Mouse (Mus musculus): ENCODE measurements around the gene Bub1b. TPM values are rescaled to one million over a fixed set of nuclear protein-coding genes. Genes with fewer than 3 reads are reported as not detected.

The Bub1b gene
- polyA plus RNA-seq, 1 experiment from 2014 or later, result 44.8 TPM

GRCm38 (mm10) chr2:118663804-118664766, 66.1 kb downstream of the Bub1b start:
- no peak for DNase-seq (ENCODE audit: low read depth, low spot score)
- in situ Hi-C loops (cut with MboI; ENCODE audit: low pct_unique_long_range_greater_than_20kb), result no loop called here
- no peak for ATAC-seq
- no peak for TF ChIP-seq CTCF (IDR thresholded peaks at IDR 0.05)
- ChIA-PET POLR2A (interaction anchor here (2.5 kb wide), 1 partner anchor 8 kb away, joined by 9 read pairs; no protein-coding TSS in a partner anchor), CTCF (interaction anchor here (1.0 to 1.5 kb wide), 2 partner anchors 11 to 36 kb away, joined by 3 to 6 read pairs; no protein-coding TSS in a partner anchor)
- no peaks in the 10 kb centered on the region for H3K27me3 ChIP-seq

- ChIA-PET CTCF (interaction anchor here (1.0 to 2.0 kb wide), 4 partner anchors 10 to 35 kb away, joined by 3 to 7 read pairs (median 5); no protein-coding TSS in a partner anchor), POLR2A (interaction anchor here (2.5 kb wide), 1 partner anchor 9 kb away, joined by 9 read pairs; no protein-coding TSS in a partner anchor)
- H3K27me3 ChIP-seq, result no peaks in the 10 kb centered on the region
- DNase-seq (ENCODE audit: low read depth, low spot score), result no peak
- no peak for ATAC-seq
- no peak for TF ChIP-seq CTCF (IDR thresholded peaks at IDR 0.05)
- in situ Hi-C loops (cut with MboI; ENCODE audit: low pct_unique_long_range_greater_than_20kb), result no loop called here
These were observed 67.0 kb downstream of the Bub1b start for GRCm38 (mm10) chr2:118664975-118665516.

- no peaks in the 10 kb centered on the region for H3K27me3 ChIP-seq
- ATAC-seq (no peak), DNase-seq (ENCODE audit: low read depth, low spot score) (no peak)
- POLR2A ChIA-PET, result interaction anchor here (2.5 kb wide), 1 partner anchor 10 kb away, joined by 9 read pairs; no protein-coding TSS in a partner anchor
- CTCF ChIA-PET, result interaction anchor here (1.4 to 2.0 kb wide), 3 partner anchors 9 to 30 kb away, joined by 3 to 7 read pairs (median 4); no protein-coding TSS in a partner anchor
- TF ChIP-seq CTCF (IDR thresholded peaks at IDR 0.05), result no peak
- in situ Hi-C loops (cut with MboI; ENCODE audit: low pct_unique_long_range_greater_than_20kb), result no loop called here
These were observed 67.6 kb downstream of the Bub1b start for GRCm38 (mm10) chr2:118665616-118666015.

- DNase-seq (ENCODE audit: low read depth, low spot score) (no peak), ATAC-seq (no peak)
- no peaks in the 10 kb centered on the region for H3K27me3 ChIP-seq
- ChIA-PET POLR2A (no interaction called here), CTCF (interaction anchor here (1.3 to 2.0 kb wide), 2 partner anchors 16 to 28 kb away, joined by 3 to 7 read pairs; no protein-coding TSS in a partner anchor)
- TF ChIP-seq CTCF (IDR thresholded peaks at IDR 0.05), result no peak
- in situ Hi-C loops (cut with MboI; ENCODE audit: low pct_unique_long_range_greater_than_20kb), result no loop called here
These were observed 69.2 kb downstream of the Bub1b start for GRCm38 (mm10) chr2:118667181-118667580.

GRCm38 (mm10) chr2:118669245-118669644, 71.2 kb downstream of the Bub1b start:
- ATAC-seq (peak; percentile 61), DNase-seq (ENCODE audit: low read depth, low spot score) (no peak)
- POLR2A ChIA-PET, result interaction anchor here (0.8 to 1.3 kb wide), 3 partner anchors 12 to 31 kb away, joined by 3 read pairs; no protein-coding TSS in a partner anchor
- no peak for TF ChIP-seq CTCF (IDR thresholded peaks at IDR 0.05)
- CTCF ChIA-PET, result interaction anchor here (1.0 to 4.8 kb wide), 4 partner anchors 11 to 61 kb away, joined by 3 to 23 read pairs (median 4); no protein-coding TSS in a partner anchor
- in situ Hi-C loops (cut with MboI; ENCODE audit: low pct_unique_long_range_greater_than_20kb), result no loop called here
- H3K27me3 ChIP-seq, result no peaks in the 10 kb centered on the region

- peak; percentile 68 for ATAC-seq
- ChIA-PET CTCF (interaction anchor here (1.0 to 4.8 kb wide), 5 partner anchors 10 to 61 kb away, joined by 3 to 23 read pairs (median 4); no protein-coding TSS in a partner anchor), POLR2A (interaction anchor here (0.8 to 1.3 kb wide), 2 partner anchors 11 to 30 kb away, joined by 3 read pairs; no protein-coding TSS in a partner anchor)
- no peaks in the 10 kb centered on the region for H3K27me3 ChIP-seq
- peak; percentile 91 for DNase-seq (ENCODE audit: low read depth, low spot score)
- in situ Hi-C loops (cut with MboI; ENCODE audit: low pct_unique_long_range_greater_than_20kb), result no loop called here
- TF ChIP-seq CTCF (IDR thresholded peaks at IDR 0.05), result no peak
These were observed 71.8 kb downstream of the Bub1b start for GRCm38 (mm10) chr2:118669785-118670184.

GRCm38 (mm10) chr2:118671728-118672127, 73.7 kb downstream of the Bub1b start:
- ChIA-PET CTCF (interaction anchor here (1.7 to 4.8 kb wide), 2 partner anchors 10 to 24 kb away, joined by 5 to 23 read pairs; no protein-coding TSS in a partner anchor), POLR2A (interaction anchor here (0.6 kb wide), 1 partner anchor 34 kb away, joined by 3 read pairs; no protein-coding TSS in a partner anchor)
- in situ Hi-C loops (cut with MboI; ENCODE audit: low pct_unique_long_range_greater_than_20kb), result no loop called here
- DNase-seq (ENCODE audit: low read depth, low spot score), result no peak
- no peak for TF ChIP-seq CTCF (IDR thresholded peaks at IDR 0.05)
- ATAC-seq, result no peak
- no peaks in the 10 kb centered on the region for H3K27me3 ChIP-seq

- ATAC-seq, result no peak
- TF ChIP-seq CTCF (IDR thresholded peaks at IDR 0.05), result no peak
- in situ Hi-C loops (cut with MboI; ENCODE audit: low pct_unique_long_range_greater_than_20kb), result no loop called here
- CTCF ChIA-PET, result interaction anchor here (1.2 to 1.5 kb wide), 2 partner anchors 9 to 13 kb away, joined by 3 to 4 read pairs; no protein-coding TSS in a partner anchor
- no peak for DNase-seq (ENCODE audit: low read depth, low spot score)
- no peaks in the 10 kb centered on the region for H3K27me3 ChIP-seq
- POLR2A ChIA-PET, result interaction anchor here (0.7 kb wide), 1 partner anchor 389 kb away, joined by 4 read pairs; no protein-coding TSS in a partner anchor
These were observed 75.9 kb downstream of the Bub1b start for GRCm38 (mm10) chr2:118673686-118674465.

- POLR2A ChIA-PET, result no interaction called here
- H3K27me3 ChIP-seq, result no peaks in the 10 kb centered on the region
- in situ Hi-C loops (cut with MboI; ENCODE audit: low pct_unique_long_range_greater_than_20kb), result no loop called here
- TF ChIP-seq CTCF (IDR thresholded peaks at IDR 0.05), result no peak
- CTCF ChIA-PET, result interaction anchor here (1.2 to 1.5 kb wide), 2 partner anchors 10 to 12 kb away, joined by 3 to 4 read pairs; no protein-coding TSS in a partner anchor
- ATAC-seq (no peak), DNase-seq (ENCODE audit: low read depth, low spot score) (no peak)
These were observed 76.5 kb downstream of the Bub1b start for GRCm38 (mm10) chr2:118674500-118674899.

All from Patski (cell line).